Mouse (Mus musculus) cortical plate, adult 2 months (tissue): ENCODE results near the gene Tnrc6c.

Experiments used
- CTCF ChIP-seq: fragments of 200-500 bp; IDR thresholded peaks from 2 replicates; pipeline ENCODE4 v1.5.1; 2011; ENCODE audit warnings: mild to moderate bottlenecking, control low read depth, low read length; ENCODE audit not compliant: insufficient read depth; ENCODE audit errors: extremely low read depth
- POLR2A ChIP-seq: fragments of 200-500 bp; IDR thresholded peaks from 2 replicates; pipeline ENCODE4 v1.6.1; 2011; ENCODE audit warnings: mild to moderate bottlenecking, low read length, control low read depth; ENCODE audit not compliant: insufficient read depth; ENCODE audit errors: extremely low read depth

DNA sequence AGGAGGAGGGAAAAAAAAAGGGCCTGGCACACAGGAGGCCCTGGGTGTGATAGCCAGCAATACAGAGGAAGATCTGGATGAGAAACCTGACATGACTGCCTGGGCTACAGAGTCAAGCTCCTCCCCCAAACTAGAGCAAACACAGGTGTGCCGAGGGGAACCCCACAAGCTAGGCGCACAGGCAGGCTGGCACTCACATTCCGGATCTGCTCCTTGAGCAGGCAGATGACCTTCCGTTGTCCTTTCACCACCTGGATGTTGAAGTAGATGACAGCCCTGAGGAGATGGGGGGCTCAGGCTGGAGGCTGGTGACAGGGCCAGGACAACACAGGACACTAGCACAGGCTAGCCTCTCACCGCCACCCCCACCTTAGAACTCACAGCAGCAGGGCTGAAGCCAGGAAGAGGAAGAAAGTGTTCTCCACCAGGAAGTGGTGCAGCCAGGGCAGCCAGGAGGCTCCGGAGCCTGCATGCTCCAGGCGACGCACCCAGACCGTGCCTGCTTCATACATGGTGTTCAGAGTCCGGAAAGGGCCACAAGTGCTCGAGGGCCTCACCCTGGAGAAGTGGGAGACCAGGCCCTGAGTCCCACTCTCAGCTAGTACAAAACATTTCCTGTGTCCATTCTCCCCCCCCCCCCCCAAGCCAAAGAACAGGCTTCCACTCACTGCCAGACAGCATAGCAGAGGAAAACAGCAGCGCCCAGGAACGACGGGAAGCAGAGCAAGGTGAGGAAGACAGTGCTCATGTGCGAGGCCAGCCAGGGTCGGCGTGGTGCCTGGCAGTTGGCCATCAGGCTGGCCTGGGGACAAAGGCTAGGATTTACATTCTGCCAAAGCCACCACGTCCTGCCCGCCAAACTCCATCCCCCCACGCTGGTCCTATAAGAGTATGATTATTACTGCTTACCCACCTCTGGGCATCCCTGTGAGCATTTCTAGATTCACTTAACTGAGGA is 114.9 kb downstream of the Tnrc6c start:
- TF ChIP-seq CTCF (no peak), POLR2A (no peak)
